Mouse (Mus musculus): ENCODE measurements around the gene Hnrnpu. TPM values are rescaled to one million over a fixed set of nuclear protein-coding genes. Genes with fewer than 3 reads are reported as not detected.

Gene Hnrnpu
- polyA plus RNA-seq, 1 experiment from 2014 or later = 471 TPM

DNA sequence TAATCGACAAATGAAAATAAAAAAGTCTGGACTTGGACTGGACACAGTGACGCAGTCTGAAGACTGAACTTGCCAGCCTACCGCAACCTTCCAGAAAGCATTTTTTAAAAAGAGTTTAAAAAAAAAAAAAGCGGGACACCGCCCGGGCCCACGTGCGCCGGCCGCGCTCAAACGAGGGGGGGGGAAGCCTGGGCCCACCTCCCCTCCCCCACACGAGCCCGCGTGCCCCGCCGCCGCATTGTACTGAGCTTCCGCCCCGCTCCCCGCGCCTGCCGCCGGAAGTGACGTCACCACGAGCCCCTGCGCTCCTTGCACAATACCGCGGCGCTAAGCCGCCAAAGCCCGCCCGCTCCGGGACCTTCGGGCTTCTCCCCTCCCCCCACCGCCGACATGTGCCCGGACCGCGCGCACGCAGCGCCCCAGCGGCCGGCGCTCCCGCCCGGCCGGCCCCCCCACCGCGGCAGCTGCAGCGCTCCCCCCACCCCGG, 1.3 kb downstream of the Hnrnpu start:
- peak overlapping the region; percentile 100 for H3K4me3 ChIP-seq
- peak overlapping the region; percentile 100 for H3K27ac ChIP-seq (replicated peaks)
- no peaks in the 10 kb centered on the region for H3K9me3 ChIP-seq (replicated peaks)
- peaks cover 36% of the 10 kb centered on the region for H3K4me1 ChIP-seq
- H3K27me3 ChIP-seq (ENCODE audit: low read depth, poor library complexity, severe bottlenecking) = no peaks in the 10 kb centered on the region
- H3K36me3 ChIP-seq = peaks cover 47% of the 10 kb centered on the region
- DNase-seq (ENCODE audit: low spot score) = peak; percentile 96
- WGBS = under 1% methylated on average over 52 of the region's 53 CpGs

DNA sequence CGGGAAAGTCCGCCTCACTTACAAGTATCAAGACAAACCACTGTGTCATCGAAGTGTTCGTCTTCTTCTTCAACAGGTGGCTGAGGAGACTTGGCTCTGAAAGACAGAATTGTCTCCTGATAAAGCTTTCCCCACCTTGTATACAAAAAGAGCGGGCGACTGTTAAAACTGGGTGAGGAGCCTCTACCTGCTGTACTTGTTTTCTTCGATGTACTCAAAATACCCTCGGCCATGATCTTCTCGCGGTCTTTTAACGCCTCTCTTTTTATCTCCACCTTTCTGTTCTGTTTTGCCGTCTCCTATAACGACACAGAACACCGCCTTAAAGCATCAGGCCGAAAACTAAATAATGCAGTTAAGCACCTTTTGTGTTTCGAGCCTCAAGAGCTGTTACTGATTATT, 1.7 kb downstream of the Hnrnpu start:
- no peaks in the 10 kb centered on the region for H3K27me3 ChIP-seq (ENCODE audit: low read depth, poor library complexity, severe bottlenecking)
- peaks cover 51% of the 10 kb centered on the region for H3K36me3 ChIP-seq
- peak overlapping the region; percentile 100 for H3K4me3 ChIP-seq
- peak; percentile 33 for DNase-seq (ENCODE audit: low spot score)
- under 1% methylated on average over 16 of the region's 16 CpGs for WGBS
- H3K4me1 ChIP-seq = peaks cover 36% of the 10 kb centered on the region
- no peaks in the 10 kb centered on the region for H3K9me3 ChIP-seq (replicated peaks)
- H3K27ac ChIP-seq (replicated peaks) = peak overlapping the region; percentile 100

DNA sequence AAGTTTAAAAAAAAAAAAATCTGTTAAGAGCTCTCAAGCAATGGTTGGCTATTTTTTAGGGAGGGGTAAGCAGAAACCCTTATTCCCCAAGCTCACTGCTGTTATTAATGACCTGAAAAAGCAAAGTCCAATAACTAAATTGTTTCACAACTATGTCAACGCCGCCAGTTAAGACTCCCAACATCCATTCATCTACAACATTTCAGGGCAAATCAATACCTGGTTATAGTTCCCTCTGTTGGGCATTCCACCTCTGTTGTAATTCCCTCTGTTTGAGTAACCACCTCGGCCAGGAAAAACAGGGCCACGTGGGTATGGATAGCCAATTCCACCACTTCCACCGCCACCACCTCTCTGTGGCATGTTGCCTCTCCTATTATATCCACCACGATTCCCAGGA, 7.7 kb downstream of the Hnrnpu start:
- H3K27me3 ChIP-seq (ENCODE audit: low read depth, poor library complexity, severe bottlenecking) = no peaks in the 10 kb centered on the region
- no peak for DNase-seq (ENCODE audit: low spot score)
- H3K9me3 ChIP-seq (replicated peaks) = no peaks in the 10 kb centered on the region
- no peak overlapping the region for H3K27ac ChIP-seq (replicated peaks)
- H3K4me1 ChIP-seq = peaks cover 22% of the 10 kb centered on the region
- WGBS = 83% methylated on average over 6 of the region's 6 CpGs
- no peak overlapping the region for H3K4me3 ChIP-seq
- H3K36me3 ChIP-seq = peaks cover 100% of the 10 kb centered on the region

DNA sequence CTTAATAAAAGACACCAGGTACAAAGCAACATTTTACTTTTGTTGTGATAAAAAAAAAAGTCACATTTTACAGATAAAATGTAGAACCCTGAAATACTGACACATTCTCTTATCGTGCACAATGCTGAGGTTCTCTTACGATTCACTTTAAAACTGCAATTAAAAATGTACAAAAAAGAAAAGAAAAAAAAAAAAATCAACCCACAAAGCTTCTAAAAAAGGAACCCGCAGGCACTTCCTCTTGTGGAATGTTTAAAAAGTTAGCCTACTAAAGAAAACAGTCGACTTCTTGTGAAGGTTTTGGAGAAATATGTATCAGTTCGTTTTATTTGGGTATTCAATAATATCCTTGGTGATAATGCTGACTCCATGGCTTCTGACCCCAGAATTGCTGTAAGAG, 8.6 kb downstream of the Hnrnpu start:
- 87% methylated on average over 5 of the region's 5 CpGs for WGBS
- H3K4me1 ChIP-seq = peaks cover 13% of the 10 kb centered on the region
- no peaks in the 10 kb centered on the region for H3K9me3 ChIP-seq (replicated peaks)
- H3K36me3 ChIP-seq = peaks cover 100% of the 10 kb centered on the region
- no peak for DNase-seq (ENCODE audit: low spot score)
- no peak overlapping the region for H3K27ac ChIP-seq (replicated peaks)
- no peak overlapping the region for H3K4me3 ChIP-seq
- no peaks in the 10 kb centered on the region for H3K27me3 ChIP-seq (ENCODE audit: low read depth, poor library complexity, severe bottlenecking)

DNA sequence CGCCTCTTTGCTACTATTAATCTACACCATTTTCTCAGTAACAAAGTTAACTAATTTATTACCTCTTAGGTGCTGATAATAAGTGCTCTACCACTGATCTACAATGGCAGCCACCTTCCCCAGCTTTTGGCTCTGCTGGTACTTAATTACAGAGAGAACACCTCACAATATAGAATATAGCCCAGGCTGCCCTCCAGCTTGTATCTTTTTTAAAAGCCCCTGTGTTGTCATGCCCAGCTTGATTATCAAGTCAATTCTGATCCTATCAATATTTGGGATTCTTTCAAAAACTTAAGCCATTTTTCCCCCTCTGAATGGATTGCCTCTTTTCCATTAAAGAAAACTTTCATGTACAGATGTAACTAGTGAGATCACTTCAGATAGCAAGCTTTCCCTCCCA, 10.6 kb downstream of the Hnrnpu start:
- DNase-seq (ENCODE audit: low spot score) = no peak
- Histone ChIP-seq H3K4me3 (no peak overlapping the region), H3K4me1 (peaks cover 1% of the 10 kb centered on the region; the same call in 1 of the 2 replicates), H3K27ac (replicated peaks) (no peak overlapping the region), H3K9me3 (replicated peaks) (no peaks in the 10 kb centered on the region), H3K36me3 (peaks cover 100% of the 10 kb centered on the region), H3K27me3 (ENCODE audit: low read depth, poor library complexity, severe bottlenecking) (no peaks in the 10 kb centered on the region)
- WGBS = 96% methylated on average over 1 of the region's 1 CpGs

DNA sequence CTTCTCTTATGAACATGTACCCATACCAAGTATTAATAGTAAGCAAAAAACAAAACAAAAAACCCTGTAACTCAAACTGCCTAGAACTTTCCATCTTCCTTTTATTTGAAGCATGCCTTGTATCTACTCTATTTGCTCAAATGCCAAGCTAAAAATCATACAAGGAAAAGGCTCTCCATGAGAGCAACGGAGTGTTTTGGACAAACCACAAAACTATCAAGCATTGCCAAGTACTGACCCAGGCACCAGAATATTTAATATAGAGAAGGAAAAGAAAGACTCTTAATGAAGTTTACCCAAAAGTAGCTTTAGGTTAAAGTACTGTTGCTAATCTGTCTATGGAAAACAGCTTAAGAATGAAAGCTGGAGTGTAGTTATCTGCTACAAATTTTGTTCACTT, 11.2 kb downstream of the Hnrnpu start:
- Histone ChIP-seq H3K9me3 (replicated peaks) (no peaks in the 10 kb centered on the region), H3K36me3 (peaks cover 100% of the 10 kb centered on the region), H3K4me3 (no peak overlapping the region), H3K27me3 (ENCODE audit: low read depth, poor library complexity, severe bottlenecking) (no peaks in the 10 kb centered on the region), H3K4me1 (peaks cover 7% of the 10 kb centered on the region), H3K27ac (replicated peaks) (no peak overlapping the region)
- 98% methylated on average over 1 of the region's 1 CpGs for WGBS
- no peak for DNase-seq (ENCODE audit: low spot score)

DNA sequence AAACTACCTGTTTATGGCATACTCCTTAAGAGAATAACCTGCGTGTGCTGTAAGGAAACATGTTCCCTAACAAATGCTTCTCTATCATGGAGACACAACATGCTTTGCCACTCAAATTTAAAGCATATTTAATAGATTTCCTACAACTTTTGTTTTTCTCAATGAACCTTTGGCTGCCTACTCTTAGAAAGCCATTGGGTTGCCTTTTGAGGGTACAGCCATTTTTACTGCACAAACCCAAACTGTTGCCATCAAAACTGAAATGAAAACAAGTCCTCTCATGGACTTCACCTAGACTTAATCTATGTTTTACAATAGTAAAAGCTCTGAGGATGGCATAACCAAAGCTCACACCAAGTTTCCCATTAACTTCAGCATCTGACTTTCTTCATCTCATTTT, 13.0 kb downstream of the Hnrnpu start:
- Histone ChIP-seq H3K4me1 (peaks cover 24% of the 10 kb centered on the region), H3K27me3 (ENCODE audit: low read depth, poor library complexity, severe bottlenecking) (no peaks in the 10 kb centered on the region), H3K36me3 (peaks cover 95% of the 10 kb centered on the region), H3K27ac (replicated peaks) (no peak overlapping the region), H3K9me3 (replicated peaks) (no peaks in the 10 kb centered on the region), H3K4me3 (no peak overlapping the region)
- WGBS = 83% methylated on average over 1 of the region's 1 CpGs
- DNase-seq (ENCODE audit: low spot score) = peak; percentile 2

DNA sequence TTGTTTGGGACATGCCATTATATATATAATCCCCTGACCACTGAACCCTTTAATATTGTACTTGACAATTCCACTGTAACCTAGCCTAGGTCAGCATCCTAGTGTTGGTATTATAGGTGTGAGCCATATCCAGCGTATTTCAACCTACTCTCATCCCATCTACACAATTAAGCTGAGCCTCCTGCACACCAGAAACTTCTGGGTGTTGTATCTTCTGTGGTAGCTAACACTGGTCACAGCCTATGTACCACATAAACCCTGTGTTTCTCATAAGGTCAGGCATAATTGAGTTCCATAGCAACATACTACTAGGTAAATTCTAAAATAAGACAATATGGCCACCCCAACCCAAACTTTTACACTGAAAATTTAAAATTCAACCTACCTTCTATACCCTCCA, 14.4 kb downstream of the Hnrnpu start:
- WGBS = 88% methylated on average over 1 of the region's 1 CpGs
- no peaks in the 10 kb centered on the region for H3K27me3 ChIP-seq (ENCODE audit: low read depth, poor library complexity, severe bottlenecking)
- H3K4me3 ChIP-seq = no peak overlapping the region
- H3K36me3 ChIP-seq = peaks cover 82% of the 10 kb centered on the region
- no peaks in the 10 kb centered on the region for H3K9me3 ChIP-seq (replicated peaks)
- peaks cover 24% of the 10 kb centered on the region for H3K4me1 ChIP-seq
- H3K27ac ChIP-seq (replicated peaks) = no peak overlapping the region
- peak; percentile 8 for DNase-seq (ENCODE audit: low spot score)

DNA sequence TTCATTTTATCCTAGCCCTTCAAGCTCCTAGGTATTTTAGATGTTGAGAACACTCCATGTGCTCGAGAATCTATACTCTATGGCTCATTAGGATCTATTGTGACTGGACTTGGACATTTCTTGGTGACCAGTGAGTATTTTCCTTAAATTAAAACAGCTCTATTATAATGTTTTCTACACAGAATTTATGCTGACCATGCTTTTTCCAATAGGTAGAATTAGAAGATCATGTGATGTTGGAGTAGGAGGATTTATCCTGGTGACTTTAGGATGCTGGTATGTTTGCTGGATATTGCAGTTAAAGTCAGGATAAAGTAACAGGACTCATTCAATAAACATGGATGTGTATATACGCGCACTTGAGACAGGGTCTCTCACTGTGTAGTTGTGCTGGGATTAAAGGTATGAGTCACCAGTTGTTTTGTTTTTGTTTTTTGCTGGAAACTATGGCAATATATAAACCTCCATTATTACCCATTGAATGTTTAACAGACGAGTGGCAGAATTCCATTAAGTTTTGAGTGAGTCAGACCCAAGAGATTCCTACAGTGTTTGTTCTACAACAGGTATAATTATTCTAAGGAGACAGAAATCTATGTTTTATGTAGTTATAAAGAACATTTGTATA, 15.8 kb downstream of the Hnrnpu start:
- Histone ChIP-seq H3K36me3 (peaks cover 68% of the 10 kb centered on the region), H3K4me3 (0 out of 2 replicates have a peak overlapping the region, but pooled peaks have one; percentile 69), H3K27me3 (ENCODE audit: low read depth, poor library complexity, severe bottlenecking) (no peaks in the 10 kb centered on the region), H3K9me3 (replicated peaks) (no peaks in the 10 kb centered on the region), H3K4me1 (peaks cover 30% of the 10 kb centered on the region), H3K27ac (replicated peaks) (no peak overlapping the region)
- 82% methylated on average over 4 of the region's 4 CpGs for WGBS
- peak; percentile 10 for DNase-seq (ENCODE audit: low spot score)

DNA sequence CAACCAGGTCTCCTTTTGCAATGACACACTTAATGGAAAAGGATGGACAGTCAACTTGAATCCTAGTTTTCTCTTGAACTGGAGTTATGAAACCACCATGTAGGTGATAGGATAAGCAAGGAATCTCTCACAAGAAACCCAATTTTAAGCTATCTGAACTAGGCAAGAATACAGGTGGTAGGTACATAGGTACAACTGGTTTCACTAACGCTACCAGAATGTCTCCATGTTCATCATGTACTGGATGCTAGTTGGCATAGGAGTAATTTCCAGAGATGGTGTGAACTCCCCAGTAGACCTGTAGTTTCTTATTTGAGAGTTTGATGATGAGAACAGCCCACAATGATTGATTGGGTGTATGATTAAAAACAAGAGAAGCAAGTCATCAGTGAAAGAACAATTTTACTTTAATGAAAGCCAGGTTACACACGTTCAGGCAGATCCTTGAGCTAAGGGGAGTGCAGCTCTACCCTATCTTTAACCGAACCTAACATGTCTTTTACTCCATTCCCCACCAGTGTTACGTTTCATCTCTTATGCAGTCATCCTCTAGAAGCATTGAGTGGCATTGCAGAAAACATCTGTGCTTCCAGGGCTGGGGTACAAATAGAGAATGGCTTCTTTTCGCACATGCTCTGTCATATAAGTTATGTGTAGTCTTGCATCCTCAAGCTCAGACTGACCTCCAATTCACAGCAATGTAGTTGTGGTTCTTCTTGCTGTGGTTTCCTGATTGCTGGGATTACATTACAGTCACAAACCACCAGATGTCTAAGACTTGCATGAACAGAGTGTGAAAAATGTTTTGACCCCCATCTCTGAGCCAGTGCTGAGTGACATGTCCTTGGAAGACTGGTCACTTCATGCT, 16.6 kb downstream of the Hnrnpu start:
- H3K27me3 ChIP-seq (ENCODE audit: low read depth, poor library complexity, severe bottlenecking) = no peaks in the 10 kb centered on the region
- peak overlapping the region; percentile 100; the same call in 1 of the 2 replicates for H3K27ac ChIP-seq (replicated peaks)
- H3K36me3 ChIP-seq = peaks cover 59% of the 10 kb centered on the region
- peaks cover 34% of the 10 kb centered on the region for H3K4me1 ChIP-seq
- whole genome bisulfite sequencing = 57% methylated on average over 5 of the region's 5 CpGs
- DNase-seq (ENCODE audit: low spot score) = peak; percentile 14
- H3K4me3 ChIP-seq = peak overlapping the region; percentile 69
- H3K9me3 ChIP-seq (replicated peaks) = no peaks in the 10 kb centered on the region

DNA sequence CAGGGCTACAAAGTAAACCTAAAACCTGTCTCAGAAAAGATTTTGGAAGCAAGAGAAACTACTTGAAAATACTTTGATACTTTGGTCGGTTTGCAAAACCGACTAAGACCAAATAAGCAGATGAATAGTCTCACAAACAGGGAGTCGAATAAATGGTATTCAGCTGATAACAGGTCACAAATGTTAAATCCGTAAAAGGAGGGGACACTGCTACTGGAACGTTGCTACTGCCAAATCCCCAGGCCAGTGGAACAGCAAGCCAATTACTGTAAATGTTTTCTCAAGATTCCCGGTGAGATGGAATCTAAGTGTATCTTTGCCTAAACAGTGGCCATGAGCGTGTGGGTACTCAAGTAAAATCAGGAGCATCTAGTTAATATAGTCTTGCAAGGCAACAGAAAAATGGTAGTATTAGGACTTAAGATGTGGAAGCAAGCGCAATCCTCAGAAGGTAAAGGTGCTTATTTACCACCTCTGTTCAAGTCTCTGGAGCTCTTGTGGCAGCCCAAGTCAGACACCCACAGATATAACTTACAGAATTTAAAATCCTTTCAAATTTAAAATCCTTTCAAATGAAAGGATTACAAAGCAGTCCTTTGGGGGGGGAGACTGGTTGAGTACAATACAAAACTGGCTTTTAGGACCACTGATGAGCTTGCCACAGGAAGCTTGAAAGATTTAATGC, 17.4 kb downstream of the Hnrnpu start:
- Histone ChIP-seq H3K27ac (replicated peaks) (peak overlapping the region; percentile 100), H3K27me3 (ENCODE audit: low read depth, poor library complexity, severe bottlenecking) (no peaks in the 10 kb centered on the region), H3K36me3 (peaks cover 51% of the 10 kb centered on the region), H3K4me3 (peak overlapping the region; percentile 69), H3K4me1 (peaks cover 34% of the 10 kb centered on the region), H3K9me3 (replicated peaks) (no peaks in the 10 kb centered on the region)
- DNase-seq (ENCODE audit: low spot score) = peak; percentile 19
- 30% methylated on average over 8 of the region's 8 CpGs for WGBS

DNA sequence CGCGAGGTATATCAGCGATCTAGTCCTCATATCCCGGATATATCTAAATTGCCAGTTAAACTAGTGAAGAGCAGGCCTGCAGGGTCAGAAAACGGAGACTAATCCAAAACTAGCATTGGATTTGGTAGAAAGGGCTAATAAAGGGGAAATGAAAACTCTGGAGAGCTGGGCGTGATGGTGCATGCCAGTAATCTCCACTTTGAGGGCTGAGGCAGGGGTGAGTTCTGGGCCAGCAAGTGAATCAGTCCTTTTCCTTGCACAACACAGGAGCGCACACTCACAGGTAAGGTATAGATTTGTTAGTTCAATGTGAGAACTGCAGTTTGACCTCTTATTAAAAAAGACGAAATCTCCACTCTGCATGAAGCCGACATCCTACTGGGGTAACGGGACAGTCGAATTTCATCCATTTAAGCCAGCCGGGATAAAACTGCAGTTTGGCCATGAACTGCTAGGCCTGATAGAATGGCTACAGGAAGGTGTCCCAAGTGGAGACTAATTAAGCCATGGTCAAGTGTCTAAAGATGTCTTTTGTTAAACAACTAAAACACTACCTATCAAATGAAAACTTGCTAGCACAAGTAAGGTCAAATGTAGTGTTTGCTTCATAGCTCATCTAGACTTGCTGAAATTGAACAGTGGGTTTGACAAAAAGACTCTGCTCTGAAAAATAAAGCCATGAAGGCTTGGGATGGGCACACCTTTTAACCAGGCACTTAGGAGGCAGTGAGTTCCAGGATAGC, 18.1 kb downstream of the Hnrnpu start:
- H3K4me1 ChIP-seq = peaks cover 34% of the 10 kb centered on the region
- H3K36me3 ChIP-seq = peaks cover 44% of the 10 kb centered on the region
- H3K4me3 ChIP-seq = peak overlapping the region; percentile 69
- H3K9me3 ChIP-seq (replicated peaks) = no peaks in the 10 kb centered on the region
- H3K27ac ChIP-seq (replicated peaks) = peak overlapping the region; percentile 100
- H3K27me3 ChIP-seq (ENCODE audit: low read depth, poor library complexity, severe bottlenecking) = no peaks in the 10 kb centered on the region
- 2% methylated on average over 12 of the region's 12 CpGs for WGBS
- no peak for DNase-seq (ENCODE audit: low spot score)

Data from midbrain, embryonic 10.5 days (tissue).